Comparison of ENCODE assay signal across 10 mouse cellular contexts in the genomic region with DNA sequence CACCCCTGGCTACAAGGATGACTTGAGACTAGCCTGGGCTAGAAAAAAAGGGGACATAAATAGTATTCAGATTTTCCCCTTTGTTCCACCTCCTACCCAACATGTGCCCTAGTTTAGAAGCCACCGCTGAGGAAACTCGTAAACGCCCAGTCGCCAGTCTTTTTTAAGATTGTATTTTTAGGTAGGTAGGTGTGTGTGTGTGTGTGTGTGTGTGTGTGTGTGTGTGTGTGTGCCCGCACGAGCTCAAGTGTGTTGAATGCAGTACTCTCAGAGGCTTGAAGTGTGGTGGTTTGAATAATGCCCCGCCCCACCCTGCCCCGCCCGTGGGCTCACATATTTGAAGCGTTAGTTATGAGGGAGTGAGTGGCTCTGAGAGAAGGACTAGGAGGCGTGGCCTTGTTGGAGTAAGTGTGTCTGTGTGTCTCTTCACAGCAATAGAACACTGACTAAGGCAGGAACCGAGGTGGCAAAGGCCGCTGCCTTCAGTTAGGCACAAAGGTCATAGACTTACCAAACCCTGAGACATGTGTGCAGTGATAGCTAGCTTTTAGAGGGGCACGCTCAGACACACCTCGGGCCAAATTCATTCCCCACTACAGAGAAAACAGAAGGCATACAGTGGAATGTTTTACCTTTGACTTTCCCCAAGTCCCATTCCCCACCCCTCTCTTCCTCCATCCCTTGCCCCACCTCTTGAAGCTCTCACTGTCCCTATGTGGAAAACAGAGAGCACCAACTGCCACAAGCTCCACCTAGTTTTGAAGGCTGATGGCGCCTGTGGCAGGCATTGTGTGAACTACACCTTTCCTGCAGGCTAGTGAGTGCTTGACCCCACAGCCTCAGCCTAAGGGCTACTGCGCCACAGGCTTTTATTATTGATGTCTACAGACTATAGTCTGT. TPM values are rescaled to one million over a fixed set of nuclear protein-coding genes. Genes with fewer than 3 reads are reported as not detected.
DNase-seq lines count a peak whose midpoint lies in the region; ATAC-seq and TF ChIP-seq lines count a peak whose summit lies in the region.
"Had no signal": no experiment of that assay in that cellular context is flagged by ENCODE, and none has a peak within 500 bp of the region (broad histone marks: within the 10 kb centered on the region; RNA-seq: fewer than 3 reads in every experiment).

No protein-coding gene starts in this region.

- peak; percentile 29 for TF ChIP-seq POLR2A in myocyte (IDR thresholded peaks at IDR 0.05; ENCODE audit: insufficient read length, low read depth)

- no peaks in the 10 kb centered on the region for H3K79me2 ChIP-seq in myocyte (ENCODE audit: control insufficient read depth, insufficient read depth)

- H3K27me3 ChIP-seq in intestine, embryonic 16.5 days (replicated peaks; ENCODE audit: control insufficient read depth, insufficient read depth, low read length) = no peaks in the 10 kb centered on the region
- H3K27me3 ChIP-seq in myocyte (ENCODE audit: control insufficient read depth, insufficient read depth, insufficient read length) = no peaks in the 10 kb centered on the region
- no peaks in the 10 kb centered on the region for H3K27me3 ChIP-seq in kidney, embryonic 15.5 days
- H3K27me3 ChIP-seq: hindbrain, embryonic 13.5 days; midbrain, embryonic 12.5 days had no signal

- no peak overlapping the region for H3K4me2 ChIP-seq in intestine, embryonic 16.5 days (ENCODE audit: low read depth, low read length)
- peak overlapping the region; percentile 20 for H3K4me2 ChIP-seq in myocyte (ENCODE audit: low read depth)
- no peak overlapping the region for H3K4me2 ChIP-seq in kidney, embryonic 15.5 days
- H3K4me2 ChIP-seq: hindbrain, embryonic 13.5 days; midbrain, embryonic 12.5 days had no signal

- peak; percentile 89 for DNase-seq in 3134 (ENCODE audit: extremely low read depth, insufficient read length, low spot score)
- peak; percentile 32 to 44 for DNase-seq in CD8-positive naive resting alpha-beta T cell, adult 2 months (ENCODE audit: low read depth in 2 of 2, low spot score in 2 of 2)
- DNase-seq in kidney, postnatal 10 days = no peak
- DNase-seq: adrenal gland, postnatal 36 days had no signal

- H3K27ac ChIP-seq in intestine, embryonic 16.5 days (ENCODE audit: low read length) = peak overlapping the region; percentile 59
- H3K27ac ChIP-seq in kidney, embryonic 15.5 days = no peak overlapping the region
- H3K27ac ChIP-seq: hindbrain, embryonic 13.5 days; midbrain, embryonic 12.5 days had no signal

- no peaks in the 10 kb centered on the region for H3K36me3 ChIP-seq in intestine, embryonic 16.5 days (ENCODE audit: control insufficient read depth, insufficient read depth, low read length)
- no peaks in the 10 kb centered on the region for H3K36me3 ChIP-seq in myocyte (ENCODE audit: control insufficient read depth, insufficient read depth)
- no peaks in the 10 kb centered on the region for H3K36me3 ChIP-seq in kidney, embryonic 15.5 days
- H3K36me3 ChIP-seq: hindbrain, embryonic 13.5 days; midbrain, embryonic 12.5 days had no signal

- 0 out of 2 replicates have a peak, but pooled peaks cover 4% of the 10 kb centered on the region for H3K4me1 ChIP-seq in intestine, embryonic 16.5 days (ENCODE audit: control insufficient read depth, insufficient read depth, low read length)
- no peaks in the 10 kb centered on the region for H3K4me1 ChIP-seq in kidney, embryonic 15.5 days

- peak; percentile 83 for ATAC-seq in intestine, embryonic 16.5 days
- ATAC-seq in kidney, embryonic 15.5 days (replicated peaks; ENCODE audit: low FRiP score) = no peak
- no peak for ATAC-seq in granulocyte monocyte progenitor cell, adult 5-6 weeks (replicated peaks; ENCODE audit: poor library complexity, severe bottlenecking)

- 66% methylated on average over 17 of the region's 17 CpGs for WGBS in intestine, embryonic 16.5 days
- 80% methylated on average over 17 of the region's 17 CpGs for WGBS in kidney, embryonic 15.5 days

- no peak overlapping the region for H3ac ChIP-seq in myocyte (ENCODE audit: control insufficient read depth, insufficient read length)

- no peak overlapping the region for H3K9ac ChIP-seq in intestine, embryonic 16.5 days (ENCODE audit: low read depth, low read length)
- no peak overlapping the region for H3K9ac ChIP-seq in kidney, embryonic 15.5 days
- H3K9ac ChIP-seq: hindbrain, embryonic 13.5 days; midbrain, embryonic 12.5 days had no signal

- no peak overlapping the region for H3K4me3 ChIP-seq in intestine, embryonic 16.5 days (ENCODE audit: low read length)
- no peak overlapping the region for H3K4me3 ChIP-seq in myocyte
- no peak overlapping the region for H3K4me3 ChIP-seq in kidney, embryonic 15.5 days (replicated peaks)
- H3K4me3 ChIP-seq: hindbrain, embryonic 13.5 days; midbrain, embryonic 12.5 days had no signal

- H3K9me3 ChIP-seq in intestine, embryonic 16.5 days (ENCODE audit: control insufficient read depth, low read length) = no peaks in the 10 kb centered on the region
- no peaks in the 10 kb centered on the region for H3K9me3 ChIP-seq in kidney, embryonic 15.5 days (replicated peaks)
- H3K9me3 ChIP-seq: hindbrain, embryonic 13.5 days; midbrain, embryonic 12.5 days had no signal

TF ChIP-seq in myocyte, 11 proteins besides CTCF, POLR2A, EP300 and RAD21:
- TF ChIP-seq E2F4 (IDR thresholded peaks at IDR 0.05; ENCODE audit: insufficient read depth) = no peak
- no peak for TF ChIP-seq TCF12 (IDR thresholded peaks at IDR 0.05; ENCODE audit: insufficient read depth, poor library complexity, severe bottlenecking)
- TF ChIP-seq REST (IDR thresholded peaks at IDR 0.05; ENCODE audit: insufficient read depth, insufficient read length) = no peak
- no peak for TF ChIP-seq MAX (IDR thresholded peaks at IDR 0.05; ENCODE audit: low read depth)
- no peak for TF ChIP-seq USF1 (IDR thresholded peaks at IDR 0.05; ENCODE audit: low read depth)
- TF ChIP-seq CEBPB (IDR thresholded peaks at IDR 0.05; ENCODE audit: insufficient read depth, poor library complexity, severe bottlenecking) = no peak
- TF ChIP-seq TCF3 (IDR thresholded peaks at IDR 0.05; ENCODE audit: insufficient read length, low read depth) = no peak
- TF ChIP-seq MYOG (IDR thresholded peaks at IDR 0.05; ENCODE audit: control insufficient read depth in 1 of 3, insufficient read depth in 1 of 3, insufficient read length in 2 of 3, low read depth in 2 of 3) = no peak

RNA-seq across cellular contexts. Expression of a gene that starts 45.6 kb away (rescaled TPM):
- polyA plus RNA-seq in intestine, embryonic 16.5 days (2015; fragmentation: Nextera tagmentation; extraction: Ambion mirVana) = 5.4 TPM in 2 replicates
- 0.56 TPM for polyA plus RNA-seq in myocyte (2012; fragmentation: generic; extraction: Trizol)
- 0.75 and 0.77 TPM in 2 replicates for polyA plus RNA-seq in kidney, embryonic 15.5 days (2015; fragmentation: Nextera tagmentation; extraction: Ambion mirVana)
- 6.2 and 9.0 TPM in 2 replicates for total RNA-seq in granulocyte monocyte progenitor cell, adult 5-6 weeks (2014; fragmentation: Nextera tagmentation)
- total RNA-seq in granulocyte monocyte progenitor cell, adult 5-6 weeks (2017) = 3.2 and 3.7 TPM in 2 replicates

RNA-seq across cellular contexts. Expression of a gene that starts 50.2 kb away (rescaled TPM):
- 105 and 109 TPM in 2 replicates for polyA plus RNA-seq in intestine, embryonic 16.5 days (2015; fragmentation: Nextera tagmentation; extraction: Ambion mirVana)
- polyA plus RNA-seq in myocyte (2012; fragmentation: generic; extraction: Trizol) = 59.0 TPM
- 67.7 and 76.6 TPM in 2 replicates for polyA plus RNA-seq in kidney, embryonic 15.5 days (2015; fragmentation: Nextera tagmentation; extraction: Ambion mirVana)
- total RNA-seq in granulocyte monocyte progenitor cell, adult 5-6 weeks (2014; fragmentation: Nextera tagmentation) = 72.6 and 79.0 TPM in 2 replicates
- 75.8 and 83.2 TPM in 2 replicates for total RNA-seq in granulocyte monocyte progenitor cell, adult 5-6 weeks (2017)
